Mouse (Mus musculus) lung, embryonic 16.5 days (tissue): Measurements from ENCODE around the gene Scgb1b11. TPM values are rescaled to one million over a fixed set of nuclear protein-coding genes. Genes with fewer than 3 reads are reported as not detected.
"Not testable (repeated sequence)": the region's sequence is repeated elsewhere in the genome, so short reads cannot be mapped to it uniquely, and the experiment has no call there.

ENCODE experiments used
- ATAC-seq: fragments of 200-750 bp; cut with Nextera tagmentation; 2 replicates; pipeline ENCODE4 v1.8.0; 2017; ENCODE audit warnings: low read depth, mild to moderate bottlenecking, moderate library complexity
- H3K27ac ChIP-seq: fragments of 300-500 bp; sonication (generic); 2 replicates; pipeline ENCODE4 v1.5.1; 2014; ENCODE audit warnings: mild to moderate bottlenecking, control low read depth, low read length
- H3K27me3 ChIP-seq: fragments of 300-500 bp; sonication (generic); 2 replicates; pipeline ENCODE4 v1.6.1; 2014; ENCODE audit warnings: low read depth, low read length, mixed read lengths; ENCODE audit not compliant: control insufficient read depth, insufficient read depth
- H3K36me3 ChIP-seq: fragments of 300-500 bp; sonication (generic); 2 replicates; pipeline ENCODE4 v1.6.1; 2014; ENCODE audit warnings: low read length; ENCODE audit not compliant: control insufficient read depth, insufficient read depth
- H3K4me1 ChIP-seq: fragments of 300-500 bp; sonication (generic); replicated peaks from 2 replicates; pipeline ENCODE4 v1.6.1; 2014; ENCODE audit warnings: low read length, mixed read lengths; ENCODE audit not compliant: control insufficient read depth, insufficient read depth
- H3K4me2 ChIP-seq: fragments of 300-500 bp; sonication (generic); 2 replicates; pipeline ENCODE4 v1.6.1; 2014; ENCODE audit warnings: low read depth, low read length, control low read depth
- H3K4me3 ChIP-seq: fragments of 300-500 bp; sonication (generic); 2 replicates; pipeline ENCODE4 v1.5.1; 2014; ENCODE audit warnings: mild to moderate bottlenecking, low read length, control low read depth
- H3K9ac ChIP-seq: fragments of 300-500 bp; sonication (generic); 2 replicates; pipeline ENCODE4 v1.6.1; 2014; ENCODE audit warnings: low read length, control low read depth
- H3K9me3 ChIP-seq: fragments of 300-500 bp; sonication (generic); 2 replicates; pipeline ENCODE4 v1.6.1; 2016; ENCODE audit warnings: low read length; ENCODE audit not compliant: control insufficient read depth
- WGBS: fragments of 180-500 bp; shearing (Covaris S2); extraction: QIAGEN DNeasy Blood & Tissue Kit; methylation state at CpG from one replicate; pipeline ENCODE4 v1.1.7; 2014; 5-methylcytosine and 5-hydroxymethylcytosine counted together
- polyA plus RNA-seq: library from polyadenylated mRNA; unstranded; fragments of >200 nt; fragmentation: Nextera tagmentation; extraction: Ambion mirVana; gene quantifications from 2 replicates; pipeline ENCODE4 v1.2.1, GENCODE M21; 2015

Scgb1b11 gene
- not detected in 2 replicates for polyA plus RNA-seq

GRCm38 (mm10) chr7:32222540-32222939 is at the start of gene Scgb1b11:
Gene Scgb1b11 (plus strand): TSS chr7:32222840.
- H3K4me2 ChIP-seq, H3K4me3 ChIP-seq, H3K27me3 ChIP-seq, H3K27ac ChIP-seq, ATAC-seq, H3K9ac ChIP-seq, H3K4me1 ChIP-seq, H3K36me3 ChIP-seq, H3K9me3 ChIP-seq: not testable (repeated sequence)
- WGBS, result no CpG with 5 or more reads among the region's 2 CpGs

- H3K9ac ChIP-seq, H3K36me3 ChIP-seq, H3K4me2 ChIP-seq, H3K4me1 ChIP-seq, H3K9me3 ChIP-seq, H3K27me3 ChIP-seq, ATAC-seq, H3K27ac ChIP-seq, H3K4me3 ChIP-seq: not testable (repeated sequence)
- WGBS, result 66% methylated on average over 2 of the region's 2 CpGs
These were observed 11.6 kb upstream of the Scgb1b11 start, which contains the start of gene Scgb2b11 for GRCm38 (mm10) chr7:32211045-32211444. Gene Scgb2b11 (minus strand): TSS chr7:32211145.

Other genes with a start within 250 kb of the Scgb1b11 start
- not detected in 2 replicates for gene Scgb1b10, start 122.0 kb upstream of the Scgb1b11 start, polyA plus RNA-seq
- gene Scgb2b11, start 11.7 kb upstream of the Scgb1b11 start, polyA plus RNA-seq, result not detected in 2 replicates
- not detected in 2 replicates for gene Scgb2b12, start 104.4 kb downstream of the Scgb1b11 start, polyA plus RNA-seq
- gene Scgb1b12, start 111.3 kb downstream of the Scgb1b11 start, polyA plus RNA-seq, result not detected in 2 replicates
- gene Scgb1b29, start 218.7 kb downstream of the Scgb1b11 start, polyA plus RNA-seq, result not detected in 2 replicates